Mouse (Mus musculus): ENCODE results near the gene Lpar2. TPM values are rescaled to one million over a fixed set of nuclear protein-coding genes. Genes with fewer than 3 reads are reported as not detected.

Lpar2 gene
- polyA plus RNA-seq, 1 experiment: 6.6 TPM

DNA sequence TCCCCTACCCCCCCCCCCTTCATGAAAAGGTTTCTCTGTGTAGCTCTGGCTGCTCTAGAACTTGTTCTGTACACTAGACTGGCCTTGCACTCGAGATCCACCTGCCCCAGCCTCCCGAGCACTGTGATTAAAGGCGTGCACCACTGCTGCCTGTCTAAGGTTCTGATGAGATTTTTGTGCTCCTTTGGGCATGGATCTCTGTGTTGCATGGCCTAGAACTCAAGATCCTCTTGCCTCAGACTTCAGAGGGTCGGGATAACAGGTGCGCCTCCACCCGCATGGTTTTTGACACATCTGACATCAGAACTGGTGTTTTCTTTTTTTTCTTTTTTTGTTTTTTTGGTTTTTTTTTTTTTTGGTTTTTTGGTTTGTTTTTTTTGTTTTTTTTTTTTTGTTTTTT lies 17.7 kb upstream of the Lpar2 start:
- DNase-seq (ENCODE audit: low read depth in 1 of 2, low spot score in 2 of 2): peak in 1 of 2 experiments; percentile 2
- Histone ChIP-seq H3K27ac (ENCODE audit: insufficient read depth, low read length) (no peak overlapping the region), H3K36me3 (ENCODE audit: control insufficient read depth, insufficient read depth, low read length) (peaks cover 61% of the 10 kb centered on the region), H3K4me3 (ENCODE audit: extremely low read depth, insufficient read depth, insufficient read length) (no peak overlapping the region), H3K27me3 (ENCODE audit: control insufficient read depth, insufficient read depth, low read length) (no peaks in the 10 kb centered on the region), H3K4me1 (ENCODE audit: control insufficient read depth, insufficient read depth, insufficient read length) (no peaks in the 10 kb centered on the region)
- WGBS: 91% methylated on average over 6 of the region's 6 CpGs
- TF ChIP-seq CTCF (IDR thresholded peaks at IDR 0.05; ENCODE audit: extremely low read depth, insufficient read depth, insufficient read length, insufficient replicate concordance) (no peak), POLR2A (IDR thresholded peaks at IDR 0.05; ENCODE audit: low read depth, low read length) (no peak)

DNA sequence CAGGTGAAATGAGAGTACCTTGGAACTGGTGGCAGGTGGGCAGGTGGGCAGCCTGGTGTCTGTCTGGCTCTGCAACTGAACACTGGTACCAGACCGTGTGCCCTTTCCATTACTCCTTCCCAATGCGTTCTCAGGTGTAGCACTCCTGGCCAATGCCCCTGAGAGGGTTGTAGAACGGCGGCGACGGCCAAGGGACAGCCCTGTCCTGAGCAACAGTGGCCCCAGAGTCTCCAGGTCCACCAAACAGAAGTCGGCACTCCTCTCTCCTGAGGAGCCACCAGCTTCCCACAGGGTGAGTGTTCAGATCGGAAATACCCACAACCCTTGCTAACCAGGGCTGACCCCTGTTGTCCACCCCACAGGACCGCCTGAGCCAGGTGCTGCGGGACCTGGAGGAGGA lies 17.1 kb upstream of the Lpar2 start:
- H3K36me3 ChIP-seq (ENCODE audit: control insufficient read depth, insufficient read depth, low read length): peaks cover 55% of the 10 kb centered on the region
- no peak overlapping the region for H3K27ac ChIP-seq (ENCODE audit: insufficient read depth, low read length)
- H3K27me3 ChIP-seq (ENCODE audit: control insufficient read depth, insufficient read depth, low read length): no peaks in the 10 kb centered on the region
- no peak for TF ChIP-seq CTCF (IDR thresholded peaks at IDR 0.05; ENCODE audit: extremely low read depth, insufficient read depth, insufficient read length, insufficient replicate concordance)
- TF ChIP-seq POLR2A (IDR thresholded peaks at IDR 0.05; ENCODE audit: low read depth, low read length): no peak
- DNase-seq (ENCODE audit: low read depth in 1 of 2, low spot score in 2 of 2): peak in 1 of 2 experiments; percentile 2
- H3K4me3 ChIP-seq (ENCODE audit: extremely low read depth, insufficient read depth, insufficient read length): no peak overlapping the region
- WGBS: 97% methylated on average over 10 of the region's 10 CpGs
- no peaks in the 10 kb centered on the region for H3K4me1 ChIP-seq (ENCODE audit: control insufficient read depth, insufficient read depth, insufficient read length)

DNA sequence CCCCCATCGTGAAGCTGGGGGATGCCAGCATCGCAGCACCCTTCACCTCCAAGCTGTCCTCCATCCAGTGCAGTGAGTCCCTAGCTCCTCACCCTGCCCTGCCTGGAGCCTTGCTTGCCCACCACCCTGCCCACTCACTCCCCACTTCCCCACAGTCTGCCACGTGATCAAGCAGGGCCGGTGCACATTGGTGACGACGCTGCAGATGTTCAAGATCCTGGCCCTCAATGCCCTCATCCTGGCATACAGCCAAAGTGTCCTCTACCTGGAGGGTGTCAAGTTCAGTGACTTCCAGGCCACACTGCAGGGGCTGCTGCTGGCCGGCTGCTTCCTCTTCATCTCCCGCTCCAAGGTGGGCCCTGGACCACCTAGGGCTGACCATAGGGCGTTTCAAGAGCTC lies 16.7 kb upstream of the Lpar2 start:
- H3K27me3 ChIP-seq (ENCODE audit: control insufficient read depth, insufficient read depth, low read length): no peaks in the 10 kb centered on the region
- H3K4me3 ChIP-seq (ENCODE audit: extremely low read depth, insufficient read depth, insufficient read length): no peak overlapping the region
- 94% methylated on average over 9 of the region's 9 CpGs for WGBS
- H3K36me3 ChIP-seq (ENCODE audit: control insufficient read depth, insufficient read depth, low read length): peaks cover 53% of the 10 kb centered on the region
- no peak for TF ChIP-seq CTCF (IDR thresholded peaks at IDR 0.05; ENCODE audit: extremely low read depth, insufficient read depth, insufficient read length, insufficient replicate concordance)
- no peak for TF ChIP-seq POLR2A (IDR thresholded peaks at IDR 0.05; ENCODE audit: low read depth, low read length)
- peak in 1 of 2 experiments; percentile 2 for DNase-seq (ENCODE audit: low read depth in 1 of 2, low spot score in 2 of 2)
- H3K4me1 ChIP-seq (ENCODE audit: control insufficient read depth, insufficient read depth, insufficient read length): no peaks in the 10 kb centered on the region
- no peak overlapping the region for H3K27ac ChIP-seq (ENCODE audit: insufficient read depth, low read length)

DNA sequence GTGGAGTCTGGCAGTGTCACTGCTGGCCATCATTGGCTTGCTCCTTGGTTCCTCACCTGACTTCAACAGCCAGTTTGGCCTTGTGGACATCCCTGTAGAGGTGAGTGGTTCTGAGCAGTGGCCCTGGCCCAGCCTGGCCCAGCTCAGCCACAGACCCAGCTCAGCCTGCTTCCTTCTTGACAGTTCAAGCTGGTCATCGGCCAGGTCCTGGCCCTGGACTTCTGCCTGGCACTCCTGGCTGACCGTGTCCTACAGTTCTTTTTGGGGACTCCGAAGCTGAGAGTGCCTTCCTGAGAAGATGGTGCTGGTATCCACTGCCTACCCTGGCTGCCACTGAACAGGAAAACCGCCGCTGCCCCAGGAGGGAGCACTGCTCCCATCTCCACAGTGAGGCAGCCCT lies 15.0 kb upstream of the Lpar2 start:
- Histone ChIP-seq H3K4me1 (ENCODE audit: control insufficient read depth, insufficient read depth, insufficient read length) (no peaks in the 10 kb centered on the region), H3K4me3 (ENCODE audit: extremely low read depth, insufficient read depth, insufficient read length) (no peak overlapping the region), H3K36me3 (ENCODE audit: control insufficient read depth, insufficient read depth, low read length) (peaks cover 54% of the 10 kb centered on the region), H3K27ac (ENCODE audit: insufficient read depth, low read length) (no peak overlapping the region), H3K27me3 (ENCODE audit: control insufficient read depth, insufficient read depth, low read length) (no peaks in the 10 kb centered on the region)
- peak in 1 of 2 experiments; percentile 6 for DNase-seq (ENCODE audit: low read depth in 1 of 2, low spot score in 2 of 2)
- 91% methylated on average over 5 of the region's 5 CpGs for WGBS
- no peak for TF ChIP-seq CTCF (IDR thresholded peaks at IDR 0.05; ENCODE audit: extremely low read depth, insufficient read depth, insufficient read length, insufficient replicate concordance)
- TF ChIP-seq POLR2A (IDR thresholded peaks at IDR 0.05; ENCODE audit: low read depth, low read length): no peak

DNA sequence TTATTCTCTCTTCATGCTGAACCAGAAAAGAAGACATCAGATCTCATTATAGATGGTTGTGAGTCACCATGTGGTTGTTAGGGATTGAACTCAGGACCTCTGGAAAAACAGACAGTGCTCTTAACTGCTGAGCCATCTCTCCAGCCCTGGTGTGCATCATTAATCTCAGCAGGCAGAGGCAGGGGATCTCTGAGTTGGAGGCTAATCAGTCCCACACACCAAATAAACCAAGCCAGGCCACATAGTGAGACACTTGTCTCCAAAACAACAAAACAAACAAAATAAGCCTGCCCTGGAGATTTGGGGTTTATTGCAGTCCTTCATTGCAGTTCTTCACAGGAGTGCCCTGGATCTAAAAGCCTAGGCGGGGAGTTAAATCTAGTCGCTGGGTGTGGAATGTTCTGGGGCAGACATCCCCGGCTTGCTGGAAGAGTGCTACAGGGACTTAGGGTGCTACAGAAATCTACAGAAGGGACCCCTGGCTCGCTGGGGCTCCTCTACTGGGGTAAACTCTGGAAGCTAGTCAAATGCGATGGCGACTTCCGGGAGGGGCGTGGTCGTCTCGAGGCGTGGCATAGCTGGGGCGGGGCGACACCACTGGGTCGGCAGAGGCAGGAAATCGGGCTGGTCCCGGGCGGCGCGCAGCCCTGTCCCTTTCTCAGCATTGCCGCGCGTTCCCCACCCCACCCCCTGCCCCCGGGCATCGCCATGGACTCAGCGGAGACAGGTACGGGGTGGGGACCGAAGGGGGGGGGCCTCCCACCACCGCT lies 13.9 kb upstream of the Lpar2 start, which contains the start of gene Gmip:
Gene Gmip (plus strand): TSS at position 586 of the 770 bp plus-strand sequence.
- Histone ChIP-seq H3K4me1 (ENCODE audit: control insufficient read depth, insufficient read depth, insufficient read length) (no peaks in the 10 kb centered on the region), H3K27ac (ENCODE audit: insufficient read depth, low read length) (peak within 1 kb of the TSS; percentile 76), H3K27me3 (ENCODE audit: control insufficient read depth, insufficient read depth, low read length) (no peaks in the 10 kb centered on the region), H3K36me3 (ENCODE audit: control insufficient read depth, insufficient read depth, low read length) (peaks cover 46% of the 10 kb centered on the region), H3K4me3 (ENCODE audit: extremely low read depth, insufficient read depth, insufficient read length) (peak within 1 kb of the TSS; percentile 62)
- peak; percentile 87 for TF ChIP-seq POLR2A (IDR thresholded peaks at IDR 0.05; ENCODE audit: low read depth, low read length)
- no peak for TF ChIP-seq CTCF (IDR thresholded peaks at IDR 0.05; ENCODE audit: extremely low read depth, insufficient read depth, insufficient read length, insufficient replicate concordance)
- 7% methylated on average over 25 of the region's 28 CpGs for WGBS
- DNase-seq (ENCODE audit: low read depth in 1 of 2, low spot score in 2 of 2): peak; percentile 67 to 93

DNA sequence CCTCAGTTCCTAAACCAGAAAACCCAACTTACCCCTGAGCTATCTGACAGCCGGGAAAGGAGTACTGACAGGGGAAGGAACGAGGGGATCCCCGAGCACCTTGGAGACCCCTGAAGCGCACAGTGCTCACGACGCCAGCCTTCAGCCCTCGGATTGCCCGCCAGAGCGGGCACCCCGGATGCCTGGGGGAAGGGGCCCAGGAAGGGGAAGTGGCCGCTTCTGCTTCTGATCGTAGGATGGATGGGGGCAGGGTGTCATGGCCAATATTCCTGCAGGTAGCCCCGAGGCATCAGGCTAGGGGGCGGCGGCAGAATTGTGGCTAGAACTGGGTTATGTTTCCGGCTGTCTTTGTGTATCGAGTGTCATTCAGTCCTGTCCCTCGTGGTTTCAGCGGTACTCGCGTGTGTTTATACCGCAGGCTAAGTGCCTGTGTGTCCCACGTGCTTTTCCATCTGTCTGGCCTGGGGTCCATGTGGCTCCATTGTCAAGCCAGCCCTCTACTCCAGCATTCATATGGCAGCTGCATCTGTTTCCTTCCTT lies 13.3 kb upstream of the Lpar2 start:
- no peaks in the 10 kb centered on the region for H3K4me1 ChIP-seq (ENCODE audit: control insufficient read depth, insufficient read depth, insufficient read length)
- no peaks in the 10 kb centered on the region for H3K27me3 ChIP-seq (ENCODE audit: control insufficient read depth, insufficient read depth, low read length)
- H3K4me3 ChIP-seq (ENCODE audit: extremely low read depth, insufficient read depth, insufficient read length): peak overlapping the region; percentile 62
- WGBS: 1% methylated on average over 23 of the region's 23 CpGs
- peaks cover 46% of the 10 kb centered on the region for H3K36me3 ChIP-seq (ENCODE audit: control insufficient read depth, insufficient read depth, low read length)
- H3K27ac ChIP-seq (ENCODE audit: insufficient read depth, low read length): peak overlapping the region; percentile 76
- TF ChIP-seq CTCF (IDR thresholded peaks at IDR 0.05; ENCODE audit: extremely low read depth, insufficient read depth, insufficient read length, insufficient replicate concordance) (no peak), POLR2A (IDR thresholded peaks at IDR 0.05; ENCODE audit: low read depth, low read length) (no peak)
- peak in 1 of 2 experiments; percentile 68 for DNase-seq (ENCODE audit: low read depth in 1 of 2, low spot score in 2 of 2)

DNA sequence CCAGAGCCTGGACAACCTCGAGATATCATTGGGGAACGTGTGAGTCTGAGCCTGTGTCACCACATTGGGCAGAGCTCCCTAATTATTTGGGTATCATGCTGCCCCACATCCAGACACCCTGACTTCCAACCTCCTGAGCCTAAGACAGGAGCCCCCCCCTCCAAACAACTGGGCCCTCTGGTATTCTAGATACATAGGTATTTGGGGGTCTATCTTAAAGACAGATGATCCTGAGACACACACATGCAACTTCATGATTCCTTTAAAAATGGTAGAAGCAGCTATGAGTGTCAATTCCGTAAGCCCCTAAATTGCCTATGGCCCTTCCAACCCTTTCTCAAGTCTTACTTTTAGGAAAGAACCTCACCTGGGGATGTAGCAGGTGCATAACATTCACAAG lies 12.4 kb upstream of the Lpar2 start:
- Histone ChIP-seq H3K4me1 (ENCODE audit: control insufficient read depth, insufficient read depth, insufficient read length) (no peaks in the 10 kb centered on the region), H3K4me3 (ENCODE audit: extremely low read depth, insufficient read depth, insufficient read length) (no peak overlapping the region; the same call in 1 of the 2 replicates), H3K27me3 (ENCODE audit: control insufficient read depth, insufficient read depth, low read length) (no peaks in the 10 kb centered on the region), H3K27ac (ENCODE audit: insufficient read depth, low read length) (no peak overlapping the region), H3K36me3 (ENCODE audit: control insufficient read depth, insufficient read depth, low read length) (peaks cover 52% of the 10 kb centered on the region)
- 60% methylated on average over 3 of the region's 3 CpGs for WGBS
- DNase-seq (ENCODE audit: low read depth in 1 of 2, low spot score in 2 of 2): no peak
- TF ChIP-seq POLR2A (IDR thresholded peaks at IDR 0.05; ENCODE audit: low read depth, low read length) (no peak), CTCF (IDR thresholded peaks at IDR 0.05; ENCODE audit: extremely low read depth, insufficient read depth, insufficient read length, insufficient replicate concordance) (no peak)
